Mouse (Mus musculus) kidney, adult 2 months (tissue): ENCODE measurements around the gene Emg1.

Experiments used
- CTCF ChIP-seq: fragments of 200-500 bp; conservative IDR thresholded peaks from 2 replicates; pipeline ENCODE4 v1.5.1; 2011; ENCODE audit warnings: low read depth, mild to moderate bottlenecking, control low read depth, low read length, moderate library complexity, mixed read lengths; ENCODE audit not compliant: insufficient read depth, insufficient read length
- POLR2A ChIP-seq: fragments of 200-500 bp; IDR thresholded peaks from one replicate; pipeline ENCODE4 v1.6.1; 2011; ENCODE audit warnings: low read depth, low read length, control low read depth

GRCm38 (mm10) chr6:124737040-124737439, 25.1 kb upstream of the Emg1 start:
- TF ChIP-seq POLR2A, result no peak
- TF ChIP-seq CTCF, result no peak
